Mouse (Mus musculus) embryo, embryonic 10.5 days (tissue): Measurements from ENCODE around the gene Farsb.

Experiments used
- DNase-seq: peaks from one replicate; pipeline ENCODE4 v3.0.0-alpha.2; 2015; ENCODE audit warnings: low spot score

The Farsb gene

DNA sequence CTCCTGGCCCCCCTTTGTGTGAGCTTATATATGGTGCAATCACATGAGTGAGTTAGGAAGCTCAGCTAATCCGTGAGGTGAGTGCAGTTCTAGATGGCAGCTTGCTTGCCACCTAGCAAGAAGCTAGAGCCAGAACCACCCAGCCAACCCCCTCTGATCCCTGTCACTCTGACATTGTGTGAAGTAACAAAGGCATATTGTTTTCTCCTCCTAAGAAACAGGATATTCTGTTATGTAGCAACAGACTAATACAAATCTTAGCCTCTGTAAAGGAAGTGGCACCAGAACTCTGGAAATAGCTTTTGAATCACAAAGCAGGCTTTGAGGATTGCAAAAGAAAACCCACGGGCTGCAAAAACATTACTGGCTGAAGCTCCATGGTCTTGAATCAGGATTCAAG lies 4.3 kb downstream of the Farsb start:
- no peak for DNase-seq

DNA sequence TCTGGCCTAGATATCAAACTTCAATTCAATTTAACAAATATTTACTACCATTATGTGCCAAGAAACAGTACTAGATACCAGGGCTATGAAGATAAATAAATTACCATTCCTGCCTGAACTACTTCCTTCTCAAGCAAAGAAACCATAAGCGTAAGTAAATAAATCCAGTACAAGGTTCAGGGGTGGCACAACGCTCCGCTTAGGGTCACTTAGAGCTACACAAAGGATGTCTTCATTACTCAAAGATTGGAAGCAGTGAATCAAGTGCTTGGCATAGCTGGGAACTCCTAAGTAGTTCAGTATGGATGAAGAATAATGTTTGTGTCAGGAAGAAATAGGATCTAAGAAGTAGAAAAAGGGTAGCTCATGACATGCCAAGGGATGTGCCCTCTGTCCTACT lies 5.3 kb downstream of the Farsb start:
- DNase-seq, result no peak

DNA sequence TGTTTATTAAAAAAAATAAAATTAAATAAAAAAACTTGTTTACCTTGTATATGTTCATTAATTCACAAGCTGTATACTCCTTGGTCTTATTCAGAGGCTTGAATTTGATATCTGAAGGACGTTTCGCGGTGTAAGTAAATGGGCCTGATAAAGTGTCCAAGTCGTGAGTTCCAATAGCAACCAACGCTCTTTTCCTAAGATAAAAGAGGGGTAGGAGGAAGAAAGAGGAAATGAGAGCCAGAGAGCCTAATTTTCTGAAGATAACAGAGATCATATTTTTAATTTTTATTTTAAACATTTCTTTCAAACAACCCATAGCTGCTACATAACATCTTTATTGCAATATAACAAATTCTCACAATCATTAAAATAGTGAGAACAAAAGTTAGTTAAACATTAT lies 16.3 kb downstream of the Farsb start:
- no peak for DNase-seq

DNA sequence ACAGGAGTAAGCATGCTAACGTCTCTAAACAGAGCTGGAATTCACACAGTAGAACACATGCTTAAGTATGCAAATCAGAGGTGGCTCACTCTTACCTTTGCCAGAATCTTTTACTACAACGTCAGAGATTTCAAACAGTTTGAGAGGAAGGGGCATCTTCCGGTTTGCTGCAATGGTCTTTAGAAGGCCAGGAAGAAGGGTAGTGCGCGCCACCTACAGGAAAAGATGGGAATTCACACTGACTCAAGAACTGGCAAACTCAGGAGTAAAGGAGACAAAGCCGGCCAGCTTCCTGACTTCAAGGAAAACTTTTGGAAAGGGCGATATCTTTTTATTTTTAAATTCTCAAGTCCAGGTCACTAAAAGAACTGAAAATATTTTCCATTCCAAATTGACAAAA lies 34.0 kb downstream of the Farsb start:
- DNase-seq, result peak; percentile 82

DNA sequence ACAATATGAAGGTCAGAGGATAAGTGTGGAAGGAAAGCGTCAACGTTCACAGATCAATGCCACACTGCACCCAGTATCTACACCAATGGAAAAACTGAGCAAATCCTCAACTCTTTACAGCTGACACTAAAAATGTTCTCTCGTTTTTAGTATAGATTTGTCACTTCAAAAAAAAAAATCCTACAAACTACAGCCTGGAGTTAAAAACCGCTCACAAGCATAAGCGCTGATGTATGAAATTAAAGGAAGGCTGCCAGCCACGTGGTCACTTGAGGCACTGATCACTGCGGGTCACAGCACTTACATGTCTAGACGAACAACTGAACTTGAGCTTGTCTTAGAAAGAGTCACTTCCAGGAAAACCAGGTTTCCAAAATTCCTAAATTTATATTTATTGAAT lies 34.8 kb downstream of the Farsb start:
- no peak for DNase-seq

DNA sequence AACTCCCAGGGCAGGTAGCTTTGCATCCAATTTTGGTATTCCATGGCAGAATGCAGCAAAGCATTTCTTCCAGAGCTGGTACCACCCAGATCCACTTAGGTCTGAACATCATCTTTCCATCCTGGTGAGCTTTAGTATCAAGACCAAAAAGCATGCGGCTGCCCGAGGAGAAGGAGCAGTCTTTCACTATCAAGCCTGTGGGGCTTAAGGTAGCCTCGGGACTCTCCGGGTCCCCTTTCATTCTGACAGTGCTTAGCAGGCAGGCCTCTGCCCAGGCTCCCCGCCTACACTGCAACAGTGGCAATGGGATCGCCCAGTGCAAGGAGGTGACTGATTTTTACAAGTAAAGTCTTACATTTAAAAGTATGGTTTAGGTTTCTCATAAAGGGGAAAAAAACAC lies 36.2 kb downstream of the Farsb start:
- DNase-seq, result no peak

DNA sequence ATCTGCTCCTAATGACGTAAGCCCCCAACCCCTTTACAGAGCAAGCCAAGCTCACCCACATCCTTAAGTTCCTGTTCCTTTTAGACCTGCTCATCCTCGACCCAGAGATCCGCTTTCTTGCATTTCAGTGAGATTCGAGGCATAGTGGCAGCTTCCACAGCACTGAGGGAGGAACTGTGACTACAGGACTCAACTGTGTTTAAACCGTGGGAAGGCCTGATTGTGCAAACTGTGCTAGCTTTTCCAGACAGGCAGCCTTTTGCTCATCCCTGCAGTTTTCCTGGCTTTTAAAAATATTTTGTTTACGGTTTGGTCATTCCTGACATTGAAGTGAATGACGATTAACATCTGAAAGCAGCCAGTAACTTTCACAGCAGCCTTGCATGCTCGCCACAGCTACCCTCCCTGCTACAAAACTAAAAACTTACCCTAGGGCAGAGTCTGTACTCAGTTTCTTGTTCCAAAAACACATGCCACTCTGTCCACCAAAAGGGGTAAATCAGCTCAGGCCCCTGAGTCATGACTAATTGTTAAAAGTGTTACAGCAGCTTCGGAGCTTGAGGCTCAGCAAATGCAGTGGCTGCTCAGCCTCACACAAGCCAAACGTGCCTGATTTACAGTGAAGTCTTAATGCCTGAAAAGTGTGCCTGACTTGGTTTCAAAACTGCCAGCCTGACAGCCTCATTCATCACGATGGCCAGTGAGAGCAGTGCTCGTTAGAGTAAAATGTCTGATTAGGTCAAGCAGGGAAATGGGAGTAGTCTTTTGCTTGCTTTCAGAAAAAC lies 37.4 kb downstream of the Farsb start:
- DNase-seq, result no peak

DNA sequence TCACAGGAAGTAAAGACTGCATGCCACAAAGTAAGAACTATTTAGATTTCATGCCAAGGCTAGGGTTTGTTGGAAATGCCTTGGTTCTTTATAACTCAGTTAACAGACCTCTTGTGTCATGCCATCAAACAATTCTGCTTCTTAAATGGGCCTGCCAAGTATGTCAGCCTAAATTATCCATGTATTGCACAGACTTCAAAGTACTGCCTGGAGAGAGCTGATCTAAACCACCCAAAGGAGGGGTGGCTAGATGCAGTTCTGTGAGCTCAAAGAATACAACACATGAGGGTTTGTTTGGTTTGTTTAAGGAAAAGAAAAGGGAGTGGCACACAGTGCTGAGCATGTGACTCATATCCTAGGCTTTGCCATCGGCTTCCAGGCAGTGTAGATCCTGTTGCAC lies 40.6 kb downstream of the Farsb start:
- no peak for DNase-seq

DNA sequence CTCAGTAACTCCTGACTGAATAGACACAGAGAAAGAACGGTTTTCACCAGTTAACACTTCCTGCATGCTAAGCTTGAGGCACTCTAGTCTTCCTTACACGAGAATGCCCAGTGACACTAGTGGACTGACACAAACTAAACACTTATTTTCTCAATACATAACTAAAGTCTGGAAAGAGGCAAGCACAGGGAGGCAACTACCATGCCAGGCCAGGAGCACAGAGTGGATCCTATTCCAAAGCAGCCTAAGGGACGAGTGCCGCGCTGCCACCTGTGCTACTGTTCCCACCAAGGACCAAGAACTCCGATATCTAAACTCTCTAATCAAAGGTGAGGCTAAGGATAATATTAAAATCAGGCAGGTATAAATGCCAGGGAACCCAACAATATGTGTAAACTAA lies 42.0 kb downstream of the Farsb start:
- no peak for DNase-seq

DNA sequence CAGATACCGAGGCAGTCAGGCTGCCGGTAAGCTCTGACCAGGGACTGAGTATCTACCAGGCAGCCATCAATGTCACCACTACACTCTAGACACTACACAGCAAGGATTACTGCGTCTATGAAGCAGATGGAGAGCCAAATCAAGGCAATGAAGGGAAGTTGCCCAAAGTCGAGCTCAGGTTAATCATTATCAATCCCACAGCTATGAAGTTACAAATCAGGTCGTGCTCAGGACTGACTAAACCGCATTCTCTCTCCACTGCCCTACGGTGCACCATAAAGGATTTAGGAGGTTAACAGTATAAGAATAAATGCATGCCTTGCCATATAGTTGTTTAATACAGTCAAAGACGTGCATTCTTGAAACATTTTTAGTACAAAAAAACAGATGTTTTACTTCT lies 42.5 kb downstream of the Farsb start:
- no peak for DNase-seq

DNA sequence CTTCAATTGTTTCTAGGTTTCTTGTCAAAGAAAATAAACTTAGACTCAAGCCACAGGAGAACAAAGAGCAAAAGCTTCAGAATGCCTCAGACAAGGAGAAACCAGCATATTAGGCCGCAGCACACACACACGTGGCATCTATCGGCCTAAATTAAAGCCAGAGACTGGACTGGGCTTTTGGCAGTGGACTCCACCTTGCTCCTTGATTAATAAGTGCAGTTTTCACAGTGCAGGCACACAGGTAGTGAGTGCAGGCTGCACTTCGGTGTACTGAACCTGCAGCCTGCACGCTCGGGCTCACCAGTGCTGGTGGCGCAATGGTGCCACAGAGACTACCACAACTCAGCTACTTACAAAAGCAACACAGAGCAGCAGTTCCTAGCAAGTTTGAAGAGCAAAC lies 45.6 kb downstream of the Farsb start:
- DNase-seq, result no peak

DNA sequence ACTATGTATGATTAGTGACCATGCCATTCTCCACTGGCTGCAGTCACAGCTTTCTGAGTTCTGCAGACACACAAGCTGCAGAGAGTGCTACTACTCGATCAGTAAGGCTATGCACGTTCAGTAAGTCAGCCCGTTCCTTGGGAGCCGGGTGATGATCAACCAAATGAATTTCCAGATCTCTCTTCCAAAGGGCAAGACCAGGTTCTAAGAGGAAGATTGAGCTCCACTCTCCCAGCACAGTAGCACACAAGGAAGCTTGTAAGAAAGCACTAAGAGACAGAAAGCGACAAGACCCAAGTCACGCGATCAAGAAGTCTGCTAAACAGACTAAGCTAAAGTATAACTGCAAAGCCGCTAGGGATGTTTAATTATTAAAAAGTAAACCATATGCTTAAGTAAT lies 48.0 kb downstream of the Farsb start:
- no peak for DNase-seq

DNA sequence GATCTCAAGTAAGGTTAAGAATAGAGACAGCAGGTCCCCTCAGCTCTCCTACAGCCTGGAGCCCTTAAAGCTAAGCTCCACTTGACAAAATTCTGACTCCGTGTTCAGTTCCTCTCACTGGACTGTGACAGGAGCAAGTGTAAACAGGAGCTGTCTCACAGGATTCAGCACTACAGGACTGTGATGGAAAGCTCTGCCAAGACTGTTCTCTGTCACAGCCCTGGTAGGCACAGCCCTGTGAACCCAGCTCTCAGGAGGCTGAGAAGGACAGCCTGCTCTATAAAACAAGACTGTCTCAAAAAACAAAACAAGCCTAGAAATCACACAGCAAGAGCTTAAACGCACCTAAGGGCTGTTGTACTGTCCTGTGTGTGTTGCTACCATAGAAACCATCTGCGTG lies 51.5 kb downstream of the Farsb start:
- DNase-seq, result no peak

DNA sequence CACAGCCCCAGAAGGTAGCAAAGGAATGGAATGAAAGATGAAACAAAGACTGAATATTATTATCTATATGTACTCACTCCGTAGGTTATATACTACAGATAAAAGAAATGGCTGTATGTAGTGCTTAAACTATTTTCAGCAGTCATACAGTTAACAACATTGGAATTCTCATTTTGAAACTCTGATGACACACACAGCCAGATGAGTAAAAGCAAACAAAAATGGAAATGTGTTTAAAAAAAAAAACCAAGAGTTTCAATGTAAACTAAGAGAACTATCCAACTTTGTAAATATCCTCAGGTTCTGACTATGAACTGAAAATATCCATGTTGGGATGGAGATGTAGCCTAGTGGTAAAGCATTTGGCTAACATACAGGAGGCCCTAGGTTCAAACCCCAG lies 52.3 kb downstream of the Farsb start:
- DNase-seq, result no peak

DNA sequence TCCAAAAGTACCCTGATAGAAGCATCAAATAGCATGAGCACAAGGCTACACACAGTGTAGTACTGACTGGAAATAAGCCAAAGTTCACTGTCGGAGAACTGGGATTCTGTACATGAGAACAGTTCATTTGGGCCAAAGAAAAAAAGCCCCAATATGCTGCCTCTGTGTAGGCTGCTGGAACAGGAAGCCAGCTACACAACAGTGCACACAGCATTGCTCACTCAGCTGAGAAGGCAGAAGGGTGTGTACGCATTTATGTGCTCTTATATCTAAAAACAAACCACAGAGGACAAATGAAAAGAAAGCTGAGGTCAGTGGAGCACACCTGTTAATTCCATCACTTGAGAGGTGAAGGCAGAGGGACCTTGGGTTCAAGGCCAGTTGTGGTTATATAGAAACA lies 52.7 kb downstream of the Farsb start:
- DNase-seq, result no peak

DNA sequence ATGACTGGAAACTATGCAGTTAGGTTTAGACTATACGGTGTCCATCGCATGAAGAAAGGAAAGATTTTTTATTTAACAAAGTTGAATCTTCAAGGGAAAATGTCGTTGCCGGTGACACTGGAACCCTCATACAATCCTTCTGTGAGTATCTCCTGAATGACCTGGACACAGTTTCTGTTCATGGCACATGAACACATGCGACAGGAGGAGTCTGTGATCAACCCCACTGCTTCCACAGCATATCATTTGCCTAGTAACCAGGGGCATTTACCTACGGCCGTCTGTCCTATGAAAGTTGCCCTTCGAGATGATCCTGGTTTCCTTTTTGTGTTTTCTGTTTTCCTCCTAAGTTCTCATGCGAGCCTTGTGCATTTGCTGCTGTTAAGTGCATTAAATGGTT lies 55.2 kb downstream of the Farsb start:
- no peak for DNase-seq

DNA sequence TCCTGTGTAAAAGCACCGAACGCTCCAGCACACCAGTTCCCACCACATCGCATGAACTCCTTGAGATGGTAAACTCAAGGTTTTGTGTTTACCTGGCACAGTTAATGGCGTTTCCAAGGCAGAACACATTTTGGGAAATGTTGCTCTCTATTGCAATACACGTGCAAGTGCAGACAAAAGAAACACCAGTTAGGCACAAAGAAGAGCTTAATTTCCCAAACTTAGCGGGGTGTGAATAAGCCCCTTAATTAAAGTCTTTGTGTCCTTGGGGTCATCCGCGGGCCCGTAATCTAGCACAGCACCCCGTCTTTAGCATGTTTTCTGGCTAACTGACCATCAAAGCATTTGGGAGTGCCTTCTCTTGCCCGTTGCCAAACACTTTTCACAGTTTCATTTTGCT lies 59.8 kb downstream of the Farsb start:
- peak; percentile 23 for DNase-seq

DNA sequence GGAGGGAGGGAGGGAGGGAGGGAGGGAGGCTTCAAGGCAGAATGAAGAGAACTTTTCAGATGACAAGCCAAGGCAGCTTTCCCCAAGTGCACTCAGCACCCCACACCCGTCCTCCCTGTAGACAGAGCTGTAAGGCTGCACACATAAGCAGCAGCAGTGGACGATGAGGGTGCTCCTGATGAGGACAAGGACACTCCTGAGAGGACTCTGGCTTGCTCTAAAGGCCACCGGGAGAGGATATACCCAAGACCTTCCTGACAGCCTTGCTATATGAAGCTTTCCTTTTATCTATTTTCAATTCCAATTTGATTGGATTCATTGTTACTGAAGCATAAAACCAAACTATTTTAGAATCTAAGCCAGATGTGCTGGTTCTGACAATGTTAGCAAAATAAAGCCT lies 61.9 kb downstream of the Farsb start:
- DNase-seq, result no peak

DNA sequence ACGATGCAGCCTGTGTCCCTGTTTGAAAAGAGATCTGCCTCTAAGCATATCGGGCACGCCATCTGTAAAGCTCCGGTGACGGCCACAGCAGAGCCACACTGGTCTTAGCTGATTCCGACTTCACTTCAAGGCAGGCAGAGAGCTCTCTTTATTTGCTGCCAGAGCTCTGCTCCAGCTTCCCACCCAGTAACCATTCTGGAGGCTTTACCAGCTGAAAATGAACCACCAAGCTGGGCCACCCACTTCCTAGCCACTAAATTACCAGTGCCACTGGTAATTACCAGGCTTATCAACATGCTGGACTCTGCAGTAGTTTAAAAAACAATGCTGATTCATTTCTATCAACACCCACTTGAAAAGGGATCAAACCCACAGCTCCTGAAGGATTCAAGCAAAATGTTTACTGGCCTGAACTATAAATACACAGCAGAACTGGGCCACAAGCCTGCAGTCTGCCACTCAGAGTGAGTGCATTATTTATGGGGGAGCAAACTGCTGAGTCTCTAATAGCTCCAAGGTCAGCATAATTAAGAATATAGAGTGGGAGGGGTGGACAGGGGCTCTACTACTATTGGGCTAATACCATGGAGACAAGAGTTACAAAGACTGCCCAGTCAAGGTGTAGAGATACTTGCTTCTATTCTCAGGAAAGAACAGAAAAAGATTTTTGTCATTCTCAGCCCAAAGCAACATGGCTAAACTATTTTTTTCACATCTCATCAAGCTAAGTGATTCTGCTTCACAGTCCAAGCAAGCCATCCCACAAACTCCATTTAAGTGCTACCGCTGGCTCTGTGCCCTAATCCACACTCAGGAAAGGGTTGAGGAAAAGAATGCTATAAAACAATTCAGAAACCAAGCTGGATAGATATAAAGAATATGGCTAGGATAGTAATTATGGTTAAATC lies 62.6 kb downstream of the Farsb start:
- DNase-seq, result no peak

DNA sequence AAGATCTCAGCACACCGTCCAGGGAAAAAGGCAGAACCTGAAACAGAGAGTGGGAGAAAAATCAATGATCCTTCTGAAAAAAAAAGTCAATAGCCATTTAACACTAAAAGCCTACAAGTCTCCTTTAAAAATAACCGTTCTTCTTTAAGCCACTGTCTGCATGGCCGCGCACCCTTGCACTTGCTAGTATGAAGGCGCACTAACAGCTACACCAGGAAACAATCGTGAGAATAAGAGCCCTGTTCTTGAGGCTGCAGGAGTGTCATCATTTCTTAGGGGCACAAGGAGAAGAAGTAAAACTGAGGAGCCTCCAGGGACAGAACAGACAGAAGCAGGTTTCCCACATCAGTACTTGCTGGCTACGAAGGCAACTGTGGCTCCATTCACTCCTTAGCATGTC lies 63.4 kb downstream of the Farsb start:
- no peak for DNase-seq

DNA sequence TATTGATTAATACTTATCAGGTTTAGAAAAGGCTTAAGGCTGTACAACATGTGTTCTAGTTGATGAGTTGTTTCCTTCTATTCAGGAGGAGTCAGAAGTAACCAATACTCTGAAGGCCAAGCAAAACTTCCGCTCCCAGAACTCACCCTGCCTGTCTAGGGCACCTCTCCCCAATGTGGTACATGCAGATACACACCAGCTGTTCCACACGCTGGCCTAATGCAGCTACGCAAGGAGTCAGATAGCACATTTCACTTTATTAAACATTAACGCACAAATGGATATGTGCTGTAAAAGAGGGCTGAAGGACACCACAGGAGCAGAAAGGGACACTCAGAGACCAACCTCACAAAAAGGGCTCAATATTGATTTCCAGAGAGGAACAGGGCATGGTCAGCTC lies 63.8 kb downstream of the Farsb start:
- no peak for DNase-seq

DNA sequence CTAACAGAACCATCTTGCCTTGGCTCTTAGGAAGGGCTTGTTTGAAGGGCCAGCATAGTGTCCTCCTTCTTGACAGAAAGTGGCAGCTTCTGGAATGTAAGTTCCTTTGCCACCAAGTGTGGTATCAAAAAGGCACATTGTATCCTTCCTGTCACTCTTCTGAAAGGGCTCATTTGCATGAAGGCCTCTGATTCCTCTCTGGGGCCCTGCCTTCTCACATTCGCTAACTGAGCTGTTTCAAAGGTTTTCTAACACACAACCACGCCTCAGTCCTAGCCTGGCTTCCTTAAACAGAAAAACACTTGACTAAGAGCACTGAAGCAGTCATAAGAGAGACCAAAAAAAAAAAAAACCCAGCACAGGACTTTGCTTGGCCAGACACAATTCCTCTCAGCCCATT lies 66.1 kb downstream of the Farsb start:
- DNase-seq, result no peak

DNA sequence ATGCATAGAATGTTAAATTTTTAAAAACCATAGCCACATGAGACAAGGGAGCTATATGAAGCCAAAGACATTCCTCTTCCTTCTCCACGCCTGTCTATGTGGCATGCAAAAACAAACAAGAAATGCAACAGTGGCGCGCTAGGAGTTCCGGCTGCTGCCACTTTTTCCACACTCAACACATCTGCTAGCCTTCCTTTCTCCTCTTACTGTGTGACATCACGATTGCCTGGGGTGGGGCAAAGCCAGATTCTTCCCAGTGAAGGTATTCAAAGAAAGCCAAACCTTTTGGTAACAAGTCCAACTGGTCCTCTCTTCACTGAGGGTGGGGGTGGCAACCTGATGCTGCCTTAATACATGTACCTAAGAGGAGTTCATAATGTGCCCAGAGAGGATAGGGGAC lies 66.9 kb downstream of the Farsb start:
- DNase-seq, result no peak

DNA sequence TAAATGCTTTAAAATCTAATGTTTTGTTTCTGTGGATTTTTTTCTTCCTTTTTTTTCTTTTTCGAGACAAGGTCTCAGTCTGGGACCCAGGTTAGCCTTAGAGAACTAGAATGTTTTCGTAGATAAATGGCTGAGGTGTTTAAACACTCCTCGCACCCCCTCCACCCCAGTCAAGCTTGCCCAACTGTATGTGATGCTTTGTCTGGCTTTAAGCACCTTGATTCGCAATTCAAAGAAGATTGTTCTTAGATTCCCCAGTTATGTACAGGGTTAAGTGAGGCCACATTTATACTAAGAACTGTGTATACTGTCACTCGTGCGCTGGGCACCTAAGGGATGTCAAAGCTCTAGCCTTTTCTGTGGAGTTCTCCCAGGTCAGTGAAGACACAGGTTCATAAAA lies 68.4 kb downstream of the Farsb start:
- DNase-seq, result no peak
